Mouse (Mus musculus): ENCODE data around the gene Actr2.

GRCm38 (mm10) chr11:20140286-20140685 lies 27.6 kb upstream of the Actr2 start:
- TF ChIP-seq CTCF (IDR thresholded peaks at IDR 0.05; ENCODE audit: control insufficient read depth, insufficient read depth, insufficient read length) = no peak
- TF ChIP-seq USF1 (IDR thresholded peaks at IDR 0.05; ENCODE audit: low read depth) = no peak
- no peak for TF ChIP-seq CEBPB (IDR thresholded peaks at IDR 0.05; ENCODE audit: low read depth)
- no peak for TF ChIP-seq MAX (IDR thresholded peaks at IDR 0.05)
- TF ChIP-seq MYOD1 (IDR thresholded peaks at IDR 0.05; ENCODE audit: control insufficient read depth, insufficient read length, low read depth) = no peak
